Comparison of ENCODE assay signal across 14 mouse cellular contexts in genomic region chr2:120102450-120102849, GRCm38 (mm10). TPM values are rescaled to one million over a fixed set of nuclear protein-coding genes. Genes with fewer than 3 reads are reported as not detected.
A peak's percentile ranks its signal among the peaks of the same experiment; 100 is the strongest.
DNase-seq lines count a peak whose midpoint lies in the region; ATAC-seq lines count a peak whose summit lies in the region.
"Had no signal": no experiment of that assay in that cellular context is flagged by ENCODE, and none has a peak within 500 bp of the region (broad histone marks: within the 10 kb centered on the region; RNA-seq: fewer than 3 reads in every experiment).

No protein-coding gene starts in this region.

- peak overlapping the region; percentile 67 for H3K27ac ChIP-seq in heart, embryonic 16.5 days (ENCODE audit: low read length)
- peak overlapping the region; percentile 57 for H3K27ac ChIP-seq in lung, embryonic 16.5 days (ENCODE audit: low read length)
- H3K27ac ChIP-seq in macrophage, result peak overlapping the region; percentile 85
- H3K27ac ChIP-seq: embryonic facial prominence, embryonic 15.5 days; kidney, postnatal 0 days; liver, embryonic 14.5 days; midbrain, embryonic 15.5 days had no signal

- H3K79me2 ChIP-seq in macrophage (ENCODE audit: inconsistent target), result peaks cover 85% of the 10 kb centered on the region

- peaks cover 57% of the 10 kb centered on the region for H3K4me1 ChIP-seq in heart, embryonic 16.5 days (ENCODE audit: control insufficient read depth, insufficient read depth, low read length)
- H3K4me1 ChIP-seq in lung, embryonic 16.5 days (replicated peaks; ENCODE audit: control insufficient read depth, insufficient read depth, low read length), result peaks cover 31% of the 10 kb centered on the region
- H3K4me1 ChIP-seq: midbrain, embryonic 15.5 days had no signal

- no peaks in the 10 kb centered on the region for H3K9me3 ChIP-seq in heart, embryonic 16.5 days (replicated peaks; ENCODE audit: control insufficient read depth, low read length)
- no peaks in the 10 kb centered on the region for H3K9me3 ChIP-seq in lung, embryonic 16.5 days (ENCODE audit: control insufficient read depth, low read length)
- H3K9me3 ChIP-seq: embryonic facial prominence, embryonic 15.5 days; midbrain, embryonic 15.5 days had no signal

- no peak overlapping the region for H3K4me3 ChIP-seq in heart, embryonic 16.5 days (ENCODE audit: low read length)
- H3K4me3 ChIP-seq in lung, embryonic 16.5 days (ENCODE audit: low read length), result no peak overlapping the region
- H3K4me3 ChIP-seq in macrophage (ENCODE audit: inconsistent target), result no peak overlapping the region
- H3K4me3 ChIP-seq: embryonic facial prominence, embryonic 15.5 days; midbrain, embryonic 15.5 days had no signal

- DNase-seq in heart, postnatal 25 days (ENCODE audit: low spot score), result no peak
- no peak for DNase-seq in lung, postnatal 36 days
- no peak for DNase-seq in ovary, adult 18-20 months (ENCODE audit: low spot score)
- no peak for DNase-seq in left cerebral cortex, adult 9 months (ENCODE audit: low spot score in 2 of 2)
- DNase-seq: cerebellum, postnatal 10 days; retina, postnatal 1 day; thymus, adult 2 months had no signal

- no peaks in the 10 kb centered on the region for H3K27me3 ChIP-seq in heart, embryonic 16.5 days (ENCODE audit: control insufficient read depth, insufficient read depth, low read length)
- H3K27me3 ChIP-seq in lung, embryonic 16.5 days (ENCODE audit: control insufficient read depth, insufficient read depth, low read depth, low read length), result no peaks in the 10 kb centered on the region
- H3K27me3 ChIP-seq: embryonic facial prominence, embryonic 15.5 days; midbrain, embryonic 15.5 days had no signal

- no peak for ATAC-seq in heart, embryonic 16.5 days (replicated peaks; ENCODE audit: extremely low read depth, insufficient read depth, low FRiP score)
- ATAC-seq in lung, embryonic 16.5 days (ENCODE audit: low read depth), result no peak
- ATAC-seq: midbrain, embryonic 15.5 days had no signal

- no peak overlapping the region for H3K4me2 ChIP-seq in heart, embryonic 16.5 days (ENCODE audit: low read depth, low read length)
- H3K4me2 ChIP-seq in lung, embryonic 16.5 days (ENCODE audit: low read depth, low read length), result no peak overlapping the region
- H3K4me2 ChIP-seq: embryonic facial prominence, embryonic 15.5 days; midbrain, embryonic 15.5 days had no signal

- peaks cover 14% of the 10 kb centered on the region for H3K36me3 ChIP-seq in heart, embryonic 16.5 days (ENCODE audit: control insufficient read depth, insufficient read depth)
- no peaks in the 10 kb centered on the region for H3K36me3 ChIP-seq in lung, embryonic 16.5 days (ENCODE audit: control insufficient read depth, insufficient read depth, low read length)
- peaks cover 60% of the 10 kb centered on the region for H3K36me3 ChIP-seq in macrophage (ENCODE audit: inconsistent target)
- H3K36me3 ChIP-seq: midbrain, embryonic 15.5 days had no signal

- H3K9ac ChIP-seq in heart, embryonic 16.5 days (ENCODE audit: low read length), result no peak overlapping the region
- no peak overlapping the region for H3K9ac ChIP-seq in lung, embryonic 16.5 days (ENCODE audit: low read length)
- H3K9ac ChIP-seq: embryonic facial prominence, embryonic 15.5 days; liver, embryonic 14.5 days; midbrain, embryonic 15.5 days had no signal

- 18% methylated on average over 2 of the region's 2 CpGs for WGBS in heart, embryonic 16.5 days
- WGBS in lung, embryonic 16.5 days, result 14% methylated on average over 2 of the region's 2 CpGs
- WGBS in macrophage (ENCODE audit: missing documents), result 89% methylated on average over 2 of the region's 2 CpGs

- intact Hi-C loops in heart, postnatal 25 days (cut with DNase I), result loop anchor here (2.0 kb wide), 1 partner anchor 26 kb away; no protein-coding TSS in a partner anchor

RNA-seq across cellular contexts. Expression of gene Ehd4, which starts 52.0 kb away (rescaled TPM):
- 163 and 195 TPM in 2 replicates for polyA plus RNA-seq in heart, embryonic 16.5 days (2015; fragmentation: Nextera tagmentation; extraction: Ambion mirVana)
- 100 to 1,000 TPM; 377 to 459 TPM for total RNA-seq in heart, postnatal 25 days (2021)
- 92.8 and 94.7 TPM in 2 replicates for polyA plus RNA-seq in lung, embryonic 16.5 days (2015; fragmentation: Nextera tagmentation; extraction: Ambion mirVana)
- 100 to 1,000 TPM in 13 of 26 experiments, 10 to 100 TPM in 13; 30.2 to 195 (median 102) TPM for total RNA-seq in macrophage (2018; cell fraction: chromatin; rRNA removed)
- 100 to 1,000 TPM; 274 to 430 (median 371) TPM for total RNA-seq in macrophage (2018; cell fraction: cytosol; rRNA removed)
- total RNA-seq in macrophage (2018; cell fraction: nucleus; rRNA removed), result 100 to 1,000 TPM in 25 of 26 experiments, 10 to 100 TPM in 1; 98.0 to 295 (median 201) TPM
- polyA plus RNA-seq in macrophage (2018), result 253 to 336 TPM (median 297 TPM) in 3 replicates
